Mouse (Mus musculus): ENCODE measurements at regions not wholly inside any gene's neighbourhood (a gene's known extent, or its start where the extent isn't known, plus 50 kb on each side); places are given as distances from the start of the nearest gene placed in this dataset.
A peak's percentile ranks its signal among the peaks of the same experiment; 100 is the strongest.
"Not testable (repeated sequence)": the region's sequence is repeated elsewhere in the genome, so short reads cannot be mapped to it uniquely, and the experiment has no call there.

GRCm38 (mm10) chr4:49958275-49958674 lies 112.7 kb upstream of the Grin3a start:
- DNase-seq (ENCODE audit: low spot score in 2 of 2), result no peak

GRCm38 (mm10) chr4:49956855-49957254 lies 111.3 kb upstream of the Grin3a start:
- DNase-seq (ENCODE audit: low spot score in 2 of 2), result no peak

GRCm38 (mm10) chr4:49946306-49946705 lies 100.8 kb upstream of the Grin3a start:
- DNase-seq (ENCODE audit: low spot score in 2 of 2), result no peak

DNA sequence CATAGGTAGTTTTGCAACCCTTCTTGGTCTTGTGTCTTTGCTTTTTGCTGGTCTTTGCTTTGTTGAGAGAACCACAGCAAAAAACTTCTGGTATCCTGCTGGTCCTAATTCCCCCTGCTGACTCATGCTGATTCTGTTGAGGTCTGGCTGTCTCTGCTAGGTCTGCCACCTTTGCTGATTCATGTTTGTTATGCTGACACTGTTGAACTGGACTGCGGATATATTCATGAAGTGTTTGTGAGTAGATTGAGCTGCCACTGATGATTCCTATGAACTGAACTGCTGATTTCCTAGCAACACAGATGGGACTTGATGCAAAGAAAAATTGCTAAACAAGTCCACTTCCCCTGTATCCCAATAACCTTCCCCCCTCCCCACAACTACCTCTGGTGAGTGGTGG lies 91.9 kb upstream of the Grin3a start:
- DNase-seq (ENCODE audit: low spot score in 2 of 2), result no peak

GRCm38 (mm10) chr4:49929636-49930035 lies 84.1 kb upstream of the Grin3a start:
- DNase-seq (ENCODE audit: low spot score in 2 of 2), result not testable (repeated sequence)

DNA sequence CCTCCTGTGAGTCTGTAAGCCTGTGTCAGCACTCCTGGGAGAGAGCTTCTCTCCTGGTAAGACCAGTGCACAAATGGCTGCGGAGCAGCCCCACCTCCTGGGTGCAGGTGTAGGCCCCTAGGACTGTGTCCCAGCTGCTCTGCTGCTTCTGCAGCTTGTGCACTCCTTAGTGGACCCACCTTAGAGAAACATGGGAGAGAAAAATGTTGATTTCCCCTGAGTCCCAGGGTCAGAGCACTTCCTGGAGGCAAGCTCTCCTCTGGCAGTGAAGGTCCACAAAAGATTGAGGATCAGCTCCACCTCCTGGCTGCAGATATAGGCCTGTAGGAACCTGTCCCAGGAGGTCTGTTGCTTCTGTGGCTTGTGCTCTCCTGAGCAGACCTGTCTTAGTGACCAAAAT lies 81.5 kb upstream of the Grin3a start:
- no peak for DNase-seq (ENCODE audit: low spot score in 2 of 2)

- no peak for DNase-seq (ENCODE audit: low spot score in 2 of 2)
Measured at GRCm38 (mm10) chr4:49914221-49914620, 68.7 kb upstream of the Grin3a start.

DNA sequence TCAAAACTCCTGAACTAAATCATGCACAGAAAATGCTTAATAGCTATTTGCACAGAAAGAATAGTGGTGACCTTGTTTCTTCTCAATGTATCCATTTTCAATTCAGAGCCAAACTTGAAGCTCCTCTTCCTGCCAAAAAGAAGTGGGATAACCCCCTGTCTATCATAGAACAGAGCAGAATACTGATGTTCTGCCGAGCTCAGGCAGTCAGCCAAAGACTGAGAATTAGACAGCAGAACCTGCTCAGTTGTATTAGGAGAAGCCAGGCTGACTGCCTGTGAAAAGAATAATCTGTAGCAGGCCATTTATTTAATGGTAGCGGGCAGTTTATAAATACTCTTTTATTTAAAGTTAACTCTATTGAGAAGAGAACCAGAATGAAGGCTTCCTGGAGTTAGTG lies 68.1 kb upstream of the Grin3a start:
- peak in 1 of 2 experiments; percentile 65 for DNase-seq (ENCODE audit: low spot score in 2 of 2)
